Mouse (Mus musculus) cerebellum, postnatal 14 days (tissue): Measurements from ENCODE around the gene Lyrm4.
"Not testable (repeated sequence)": the region's sequence is repeated elsewhere in the genome, so short reads cannot be mapped to it uniquely, and the experiment has no call there.

Source experiments
- DNase-seq, 2 experiments: peaks; one replicate each; pipeline ENCODE4 v3.0.0; 2021; ENCODE audit warnings: mixed read lengths in 2 of 2

The Lyrm4 gene

DNA sequence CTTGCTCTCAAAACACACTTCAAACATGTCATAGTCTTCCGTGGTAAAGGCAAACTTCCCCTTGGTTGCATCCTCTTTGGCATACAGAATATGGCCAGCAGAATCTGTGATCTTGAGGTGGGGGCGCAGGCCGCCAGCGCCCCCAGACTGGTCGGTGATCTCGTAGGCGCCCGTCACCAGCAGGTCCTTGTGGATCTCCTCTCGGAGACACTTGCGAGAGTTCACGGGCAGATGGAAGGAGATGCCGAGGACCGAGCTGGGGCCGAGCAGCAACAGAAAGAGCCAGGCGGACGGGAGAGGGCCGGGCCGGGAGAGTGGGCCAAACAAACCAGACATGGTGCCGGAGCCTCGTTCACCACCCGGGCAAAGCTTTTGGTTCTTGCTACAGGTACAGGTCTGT, 126.1 kb downstream of the Lyrm4 start:
- not testable (repeated sequence) for DNase-seq

DNA sequence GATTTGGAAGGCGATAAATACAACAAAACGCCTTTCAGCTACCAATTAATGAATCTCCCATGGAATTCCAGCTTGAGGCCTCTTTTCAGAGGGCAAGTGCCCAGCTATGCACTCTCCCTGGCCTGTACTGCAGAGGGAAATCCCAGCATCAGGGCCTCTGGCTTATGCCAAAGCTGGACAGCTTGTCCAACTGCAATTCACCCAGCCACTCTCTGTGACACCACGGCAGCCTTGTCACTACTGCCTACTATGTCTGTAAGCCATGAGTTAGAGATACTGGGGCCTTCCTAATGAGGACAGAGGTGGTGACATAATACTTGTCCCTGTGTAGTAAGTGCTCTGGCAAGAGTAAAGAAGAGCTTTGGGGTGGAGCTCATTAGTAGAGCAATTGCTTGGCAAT, 128.0 kb downstream of the Lyrm4 start:
- DNase-seq = no peak

DNA sequence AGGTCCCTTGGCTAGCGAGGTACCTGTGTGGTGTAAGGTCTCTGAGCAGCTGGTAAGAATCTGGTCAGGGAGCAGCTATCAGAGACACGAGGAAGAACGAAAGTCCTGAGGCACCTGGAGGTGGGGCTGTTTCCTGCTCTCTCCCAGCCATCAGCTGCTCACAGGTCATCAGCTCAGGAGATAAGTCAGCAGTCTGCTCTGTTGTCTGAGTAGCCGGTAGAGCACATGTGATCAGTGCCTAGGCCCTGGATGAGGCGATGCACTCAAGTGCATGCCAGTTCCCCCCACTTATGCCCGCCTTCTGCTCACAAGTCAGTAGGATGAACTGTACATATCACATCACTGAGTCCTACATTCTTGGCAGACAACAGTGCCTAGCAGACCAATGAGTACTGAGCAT, 134.3 kb downstream of the Lyrm4 start:
- DNase-seq = no peak

DNA sequence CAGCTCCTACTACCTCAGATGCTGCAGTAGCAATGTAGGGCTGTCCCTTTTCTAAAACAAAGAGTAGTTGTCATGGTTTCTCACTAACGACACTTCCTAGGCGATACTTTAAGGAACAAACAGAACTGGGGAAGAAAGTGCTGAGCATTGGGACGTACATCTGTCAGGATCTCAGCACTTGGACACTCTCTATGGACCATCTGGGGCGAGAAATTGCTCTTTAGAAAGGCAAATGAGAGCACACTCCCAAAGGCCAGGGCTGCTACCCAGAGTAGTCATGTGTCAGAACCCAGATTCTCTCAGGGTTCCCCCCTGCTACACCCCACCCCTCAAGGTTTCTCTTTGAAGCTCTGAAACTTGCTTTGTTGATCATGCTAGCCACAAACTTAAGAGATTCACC, 136.9 kb downstream of the Lyrm4 start:
- DNase-seq = no peak

DNA sequence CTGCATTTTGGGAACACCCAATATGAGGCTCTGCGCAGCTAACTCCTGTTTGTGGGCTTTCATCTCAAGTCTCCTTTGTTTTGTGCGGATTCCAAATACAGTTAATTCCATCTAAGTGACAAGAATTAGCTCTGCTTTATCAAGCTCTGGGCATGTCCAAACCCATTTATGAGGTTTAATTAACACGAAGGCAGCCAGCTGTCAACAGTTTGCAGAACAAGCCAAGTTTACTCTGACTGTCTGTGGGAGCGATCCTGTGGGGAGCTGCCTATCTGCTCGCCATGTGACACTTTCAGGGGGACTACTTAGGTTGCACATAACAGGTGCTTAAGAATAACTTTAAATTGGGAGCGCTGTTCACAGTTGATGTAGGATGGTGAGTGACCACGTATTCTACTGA, 140.4 kb downstream of the Lyrm4 start:
- DNase-seq = no peak

DNA sequence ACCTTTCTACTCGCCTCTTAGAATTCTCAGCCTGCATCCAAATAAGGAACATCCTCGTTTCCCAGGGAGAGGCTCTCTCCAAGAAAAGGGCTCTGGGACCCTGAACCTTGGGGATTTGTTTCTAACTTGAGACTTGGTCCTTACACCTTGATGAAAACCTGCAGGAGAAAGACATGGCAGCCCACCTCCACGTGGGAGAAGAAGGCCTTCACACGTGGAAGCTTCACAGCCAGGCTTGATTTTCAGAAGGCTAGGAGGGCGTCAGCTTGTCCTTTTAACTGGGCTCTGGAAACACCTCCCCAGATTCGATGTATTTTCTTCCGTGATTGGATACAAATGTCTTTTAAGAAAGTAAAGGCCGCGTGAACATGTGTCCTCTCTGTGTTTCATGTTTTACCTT, 147.5 kb downstream of the Lyrm4 start:
- DNase-seq = no peak

DNA sequence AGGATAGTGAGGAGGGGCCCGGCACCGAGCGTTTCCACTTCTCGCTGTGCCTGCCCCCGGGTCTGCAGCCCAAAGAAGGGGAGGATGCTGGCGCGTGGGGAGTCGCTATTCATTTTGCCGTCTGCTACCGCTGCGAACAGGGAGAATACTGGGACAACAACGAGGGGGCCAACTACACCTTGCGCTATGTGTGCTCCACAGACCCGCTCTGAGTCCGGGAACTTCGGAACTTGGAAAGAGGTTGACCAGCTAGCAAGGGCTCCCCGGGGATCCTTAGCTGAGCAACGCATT, 147.9 kb downstream of the Lyrm4 start:
- DNase-seq = peak in 1 of 2 experiments; percentile 9

DNA sequence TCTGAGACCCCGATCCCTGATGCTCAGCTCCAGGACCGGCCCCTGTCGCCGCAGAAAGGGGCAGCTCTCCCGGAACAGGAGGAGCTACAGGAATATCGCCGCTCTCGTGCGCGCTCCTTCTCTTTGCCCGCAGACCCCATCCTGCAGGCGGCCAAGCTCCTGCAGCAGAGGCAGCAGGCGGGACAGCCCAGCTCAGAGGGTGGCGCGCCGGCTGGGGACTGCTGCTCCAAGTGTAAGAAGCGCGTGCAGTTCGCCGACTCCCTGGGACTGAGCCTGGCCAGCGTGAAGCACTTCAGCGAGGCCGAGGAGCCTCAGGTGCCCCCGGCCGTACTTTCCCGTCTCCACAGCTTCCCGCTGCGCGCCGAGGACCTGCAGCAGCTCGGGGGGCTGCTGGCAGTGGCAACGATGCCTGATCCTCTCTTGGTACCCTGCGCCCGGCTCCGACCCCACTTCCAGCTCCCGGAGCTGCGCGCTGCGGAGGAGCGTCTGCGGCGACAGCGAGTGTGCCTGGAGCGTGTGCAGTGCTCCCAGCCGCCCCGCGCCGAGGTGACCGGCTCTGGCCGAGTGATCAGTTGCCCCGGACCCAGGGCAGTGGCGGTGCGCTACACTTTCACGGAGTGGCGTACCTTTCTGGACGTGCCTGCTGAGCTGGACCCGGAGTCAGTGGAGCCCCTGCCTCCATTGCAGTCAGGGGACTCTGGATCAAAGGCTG, 148.5 kb downstream of the Lyrm4 start:
- DNase-seq = peak; percentile 19 to 37

DNA sequence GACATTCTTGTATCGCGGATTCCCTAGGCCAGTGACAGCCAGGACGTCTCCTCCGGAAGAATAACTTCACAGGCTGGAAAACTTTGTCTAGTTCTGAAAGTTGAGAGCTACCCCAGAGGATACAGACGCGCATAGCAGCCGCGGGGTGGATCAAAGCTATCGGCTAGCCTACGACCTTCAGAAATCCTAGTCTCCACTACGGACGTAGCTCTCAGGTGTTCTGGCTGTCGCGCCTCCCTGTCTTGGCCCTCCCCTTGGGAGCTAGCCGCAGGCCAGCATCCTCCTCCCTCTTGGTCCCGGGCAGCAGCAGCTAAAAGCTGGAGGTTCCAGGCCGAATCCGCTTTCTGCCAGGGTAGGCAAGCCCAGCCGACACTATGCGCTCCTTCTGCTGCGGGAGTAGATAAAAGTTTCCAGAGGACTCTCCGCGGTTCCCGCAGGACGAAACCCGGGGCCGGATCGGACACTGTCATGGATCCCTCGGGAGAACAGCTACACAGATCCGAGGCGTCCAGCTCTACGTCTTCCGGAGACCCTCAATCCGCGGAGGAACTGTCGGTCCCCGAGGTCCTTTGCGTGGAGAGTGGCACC, 149.1 kb downstream of the Lyrm4 start:
- peak in 1 of 2 experiments; percentile 21 for DNase-seq

DNA sequence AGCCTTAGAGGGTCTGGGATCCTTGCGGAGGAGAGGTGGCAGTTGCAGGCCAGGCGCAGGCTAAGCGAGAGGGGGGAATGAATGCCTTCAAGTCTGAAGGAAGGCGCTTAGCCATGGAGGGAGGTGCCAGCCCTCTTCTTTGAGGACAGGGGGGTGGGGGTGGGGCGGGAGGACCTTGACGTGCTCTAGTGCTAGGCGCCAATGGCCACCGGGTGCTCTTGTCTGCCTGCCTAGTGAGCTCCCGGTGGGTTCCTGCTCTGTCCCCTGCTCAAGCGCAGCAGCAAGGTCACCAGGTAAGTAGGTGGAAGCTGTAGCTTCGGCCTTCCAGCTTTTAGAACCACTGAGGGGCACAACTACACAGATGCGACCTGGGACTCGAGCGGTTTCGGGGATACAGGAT, 149.6 kb downstream of the Lyrm4 start:
- no peak for DNase-seq

DNA sequence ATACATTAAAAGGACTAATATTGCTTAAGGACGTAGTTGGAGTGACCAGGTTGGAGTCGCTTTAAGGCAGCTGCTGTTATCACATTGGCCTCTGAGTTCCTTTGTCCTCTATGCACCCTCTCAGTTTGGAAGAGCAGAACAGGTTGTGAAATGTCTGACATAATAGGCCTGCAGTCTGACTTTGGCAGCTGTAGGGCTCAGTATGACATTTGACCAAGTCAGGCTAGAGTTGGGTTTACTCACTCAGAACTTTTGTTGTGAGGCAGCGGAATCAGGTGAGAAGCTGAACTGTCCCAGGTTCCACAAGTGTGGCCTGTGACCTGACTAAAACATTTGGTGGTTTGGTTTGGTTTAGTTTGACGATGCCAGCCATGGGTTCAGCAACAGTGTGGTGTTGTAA, 153.7 kb downstream of the Lyrm4 start:
- DNase-seq = no peak

DNA sequence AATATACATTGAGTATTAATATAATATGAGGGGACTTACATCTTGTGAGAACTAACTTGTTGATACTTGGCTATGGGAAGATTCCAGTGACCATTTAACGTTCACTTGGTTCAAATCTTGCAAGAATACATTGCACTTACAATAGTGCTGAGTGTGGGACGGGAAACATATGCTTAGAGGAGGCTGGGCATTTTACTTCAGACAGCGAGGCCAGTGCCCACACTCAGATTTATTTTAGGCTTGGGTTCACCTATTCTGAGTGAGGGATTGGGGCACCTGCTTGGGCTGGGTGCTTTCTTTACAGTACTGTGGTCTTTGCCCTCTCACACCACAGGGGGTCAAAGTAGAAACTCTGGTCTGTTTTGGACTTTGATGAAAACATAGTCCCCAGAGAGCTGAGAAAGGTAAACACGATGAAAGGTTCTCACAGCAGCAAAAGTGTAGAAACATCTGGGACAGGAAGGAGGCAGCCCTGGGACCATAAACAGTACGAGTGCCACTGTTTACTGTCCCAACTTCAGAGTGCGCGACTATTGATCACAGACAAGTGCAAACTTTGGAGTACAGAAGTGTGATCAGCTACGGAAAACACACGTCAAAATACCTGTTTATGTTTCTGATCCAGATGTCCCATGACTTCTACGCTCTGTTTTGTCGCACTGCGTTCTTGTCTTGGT, 157.8 kb downstream of the Lyrm4 start:
- no peak for DNase-seq

DNA sequence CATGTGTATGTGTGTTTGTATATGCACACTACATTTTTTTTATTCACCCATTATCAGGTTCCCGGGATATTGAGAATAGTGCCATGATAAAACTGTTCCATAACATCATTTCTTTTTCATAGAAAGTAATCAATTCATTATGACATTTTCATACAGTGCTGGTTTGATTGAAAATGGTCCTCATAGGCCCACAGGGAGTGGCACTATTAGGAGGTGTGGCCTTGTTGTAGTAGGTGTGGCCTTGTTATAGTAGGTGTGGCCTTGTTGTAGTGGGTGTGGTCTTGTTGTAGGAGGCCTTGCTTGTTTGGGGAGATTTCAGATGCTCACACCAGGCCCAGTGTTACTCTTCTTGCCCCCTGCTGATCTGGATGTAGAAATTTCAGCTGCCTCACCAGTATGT, 158.8 kb downstream of the Lyrm4 start, which contains the start of gene Ppp1r3g:
Gene Ppp1r3g (plus strand): TSS at position 301 of the 400 bp plus-strand sequence.
- DNase-seq = no peak

DNA sequence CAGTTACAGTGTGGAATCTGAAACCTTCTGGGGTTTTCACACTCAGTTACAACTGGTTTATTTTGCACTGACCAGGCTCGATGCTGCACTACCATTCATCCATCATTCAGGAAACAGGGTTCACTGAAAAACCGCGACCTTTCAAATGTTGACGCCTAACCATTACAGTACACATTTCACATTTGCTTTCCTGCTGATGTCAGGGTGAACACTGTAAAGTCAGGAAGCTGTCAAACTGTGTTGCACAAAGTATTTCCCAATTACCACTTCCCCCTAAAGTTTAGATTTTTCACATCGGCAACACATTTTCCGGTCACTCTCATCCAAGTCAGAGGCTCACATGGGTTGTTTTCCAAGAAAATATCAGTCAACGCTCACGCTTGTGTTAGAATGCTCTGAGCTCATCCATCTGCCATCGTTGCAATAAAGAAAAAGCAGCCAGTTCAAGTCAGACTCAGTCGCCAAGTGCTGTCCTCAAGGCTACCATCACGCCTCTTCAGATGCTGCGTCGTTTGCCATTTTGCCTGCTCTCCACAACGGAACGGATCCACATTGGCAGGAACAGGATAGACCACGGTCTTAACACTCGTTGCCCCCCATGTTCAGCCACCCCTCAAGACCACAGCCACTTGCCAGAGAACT, 167.4 kb downstream of the Lyrm4 start:
- no peak for DNase-seq

DNA sequence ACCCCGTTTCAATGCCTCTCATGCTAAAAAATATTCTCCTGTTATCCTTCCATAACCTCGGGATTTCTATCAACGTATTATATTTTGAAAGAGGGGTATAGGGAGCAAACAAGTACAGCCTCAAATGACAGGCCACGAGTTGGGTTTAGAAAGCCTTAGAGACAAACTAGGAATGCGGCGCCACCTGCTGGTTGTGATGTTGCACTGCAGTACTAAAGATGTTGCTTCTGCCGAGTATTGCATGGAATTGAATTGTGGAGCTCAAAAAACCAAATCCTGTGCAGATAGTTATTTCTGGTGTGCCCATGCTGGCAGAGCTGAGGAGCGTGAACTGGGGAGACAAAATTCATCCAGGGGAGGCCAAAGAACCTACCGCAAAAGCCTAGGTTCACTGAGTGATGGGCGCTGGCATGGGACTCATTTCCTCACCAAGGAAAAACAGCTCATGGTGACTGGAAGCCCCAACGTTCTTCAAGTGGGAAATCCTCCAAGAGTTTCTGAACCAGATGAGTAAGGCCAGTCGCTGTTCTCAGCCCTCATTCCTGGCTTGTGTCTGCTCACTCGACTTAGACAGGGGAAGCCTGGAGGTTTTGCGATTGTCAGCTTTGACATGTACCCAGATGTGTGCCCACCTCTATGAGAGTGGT, 169.8 kb downstream of the Lyrm4 start:
- peak; percentile 88 to 90 for DNase-seq

DNA sequence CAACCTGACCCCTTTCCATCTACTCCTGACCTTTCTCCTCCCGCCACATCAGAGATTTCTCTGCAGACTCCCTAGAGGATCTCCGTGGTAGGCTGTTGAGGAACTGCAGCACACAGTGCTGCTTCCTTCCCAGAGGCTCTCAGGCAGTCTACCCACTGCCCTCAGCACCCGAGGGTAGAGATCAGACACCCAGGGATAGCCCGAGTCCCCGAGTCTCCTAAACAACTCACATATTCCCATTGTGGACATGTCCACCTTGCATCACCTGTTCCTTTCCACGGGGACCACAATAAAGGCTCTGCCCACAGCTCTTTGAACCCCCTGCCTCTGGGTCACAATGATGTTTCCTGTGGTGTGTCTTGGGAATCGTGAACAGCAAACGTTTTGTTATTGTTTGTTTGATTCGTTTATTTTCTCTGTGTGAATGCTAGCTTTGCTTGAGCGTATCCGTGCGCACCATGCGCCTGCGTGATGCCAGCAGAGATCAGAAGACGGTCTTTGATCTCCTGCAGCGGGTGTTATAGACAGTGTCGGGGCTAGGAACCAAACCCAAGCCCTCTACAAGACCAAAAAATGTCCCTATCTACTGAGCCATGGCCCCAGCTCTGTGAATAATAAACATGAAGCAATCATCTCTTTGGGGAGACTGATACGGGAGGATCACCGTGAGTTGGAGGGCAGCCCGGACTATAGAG, 170.5 kb downstream of the Lyrm4 start:
- DNase-seq = no peak

DNA sequence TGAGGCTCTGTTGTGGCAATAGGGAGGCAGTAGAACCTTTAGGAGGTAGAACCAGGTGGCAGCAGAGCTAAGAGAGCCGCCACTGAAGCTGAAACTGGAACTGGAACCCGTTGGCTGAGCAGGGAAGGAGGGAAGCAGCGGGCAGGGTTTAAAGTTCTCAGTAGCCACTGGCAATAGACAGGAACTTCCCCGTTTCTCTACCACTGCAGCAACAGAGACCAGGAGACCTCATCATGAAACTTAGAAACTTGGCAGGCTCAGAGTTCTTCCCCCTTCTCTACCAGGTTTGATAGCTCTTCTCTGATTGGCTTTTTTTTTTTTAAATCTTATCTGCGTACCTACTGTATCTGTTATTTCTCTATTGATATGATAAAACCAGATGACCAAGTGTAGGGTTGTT, 176.4 kb downstream of the Lyrm4 start:
- DNase-seq = no peak

DNA sequence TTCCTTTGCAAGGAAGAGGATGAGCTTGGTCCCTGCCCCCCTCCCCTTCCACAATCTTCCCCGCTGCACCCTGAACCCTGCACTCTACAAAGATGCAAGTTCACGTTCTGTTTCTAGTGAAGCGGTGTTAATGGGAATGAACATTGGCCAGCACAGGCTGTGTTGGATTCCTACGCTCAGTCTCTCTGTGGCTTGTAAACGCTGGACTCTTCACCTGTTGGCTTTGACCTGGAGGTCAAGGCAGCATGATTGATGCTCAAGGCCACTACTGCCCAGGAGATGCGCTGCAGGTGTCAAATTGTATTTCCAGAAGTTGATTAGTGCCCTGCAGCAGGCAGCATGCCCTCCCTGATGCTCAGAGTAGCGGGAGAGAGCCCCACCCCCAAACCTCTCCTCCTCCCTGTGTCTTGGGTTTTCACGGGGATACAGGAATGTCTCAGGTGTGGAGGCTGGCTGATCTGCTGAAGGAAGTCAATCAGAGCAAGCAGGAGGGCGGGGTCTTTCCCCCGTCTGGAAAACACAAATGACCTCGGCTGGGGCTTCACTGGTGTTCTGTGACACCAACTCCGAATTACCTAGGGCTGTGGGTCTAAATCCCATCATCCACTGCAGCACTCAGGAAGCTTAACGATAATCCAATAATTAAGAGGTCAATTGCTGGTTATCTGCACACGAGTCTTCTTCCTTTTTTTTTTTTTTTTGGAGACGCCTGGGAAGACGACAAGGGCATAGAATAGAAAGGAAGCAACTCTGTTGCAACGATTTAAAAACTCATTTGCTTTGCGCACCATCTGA, 177.3 kb downstream of the Lyrm4 start:
- DNase-seq = no peak

DNA sequence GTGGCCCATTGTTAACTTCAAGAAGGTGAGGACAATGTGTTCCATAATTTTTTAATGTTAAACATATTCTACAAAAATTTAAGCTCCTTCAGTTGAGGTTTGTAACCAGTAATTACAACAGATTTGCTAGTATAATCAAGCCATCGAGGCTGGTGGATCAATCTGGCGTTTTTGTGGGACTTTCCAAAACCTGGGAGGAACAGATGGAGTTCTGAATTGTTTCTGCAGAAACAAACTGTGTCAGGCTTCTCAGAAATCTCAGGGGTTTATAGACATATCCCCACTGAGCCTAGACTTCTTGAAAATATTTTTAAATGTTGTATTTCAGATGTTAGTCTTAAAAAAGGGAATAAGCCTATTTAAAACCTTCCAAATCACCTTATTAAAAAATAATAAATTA, 179.3 kb downstream of the Lyrm4 start:
- DNase-seq = peak in 1 of 2 experiments; percentile 22
